Mouse (Mus musculus) thymus, postnatal 36 days (tissue): ENCODE results near the gene Adgrg3.

Source experiments
- DNase-seq, 2 experiments: peaks; one replicate each; pipeline ENCODE4 v3.0.0; 2022; ENCODE audit warnings: mixed read lengths in 2 of 2

The Adgrg3 gene

GRCm38 (mm10) chr8:95084744-95085431, 67.4 kb downstream of the Adgrg3 start:
- no peak for DNase-seq

- DNase-seq, result no peak
Measured at GRCm38 (mm10) chr8:95085432-95086141, 68.1 kb downstream of the Adgrg3 start.

GRCm38 (mm10) chr8:95093574-95093973, 76.1 kb downstream of the Adgrg3 start:
- no peak for DNase-seq
